Mouse (Mus musculus): ENCODE results near the gene Mroh8.

DNA sequence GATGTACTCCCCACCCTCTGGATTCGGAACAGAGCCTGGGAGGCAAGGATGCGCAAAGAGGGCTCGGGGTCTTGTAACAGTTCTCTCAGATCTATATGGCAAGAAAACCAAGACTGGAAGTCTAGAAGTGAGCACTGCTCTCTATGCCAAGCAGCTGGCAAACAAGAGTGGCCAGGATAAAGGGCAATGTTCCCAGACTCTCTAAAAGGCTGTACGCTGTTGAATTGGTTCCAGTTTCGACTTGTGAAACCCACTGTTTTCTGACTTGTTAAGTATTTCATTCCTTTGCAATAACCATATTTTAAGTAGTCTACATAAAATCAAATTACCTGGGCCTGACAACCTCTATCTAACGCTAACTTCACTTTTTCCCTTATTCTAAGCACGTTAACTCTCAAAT, 67.6 kb downstream of the Mroh8 start:
- TF ChIP-seq ZNF384 (IDR thresholded peaks at IDR 0.05; ENCODE audit: low read depth, low read length) (no peak), MAFK (IDR thresholded peaks at IDR 0.05; ENCODE audit: insufficient read depth, low read depth, low read length) (no peak)

Data from ES-E14 (cell line).